Mouse (Mus musculus): ENCODE data around the gene Cog2.

DNA sequence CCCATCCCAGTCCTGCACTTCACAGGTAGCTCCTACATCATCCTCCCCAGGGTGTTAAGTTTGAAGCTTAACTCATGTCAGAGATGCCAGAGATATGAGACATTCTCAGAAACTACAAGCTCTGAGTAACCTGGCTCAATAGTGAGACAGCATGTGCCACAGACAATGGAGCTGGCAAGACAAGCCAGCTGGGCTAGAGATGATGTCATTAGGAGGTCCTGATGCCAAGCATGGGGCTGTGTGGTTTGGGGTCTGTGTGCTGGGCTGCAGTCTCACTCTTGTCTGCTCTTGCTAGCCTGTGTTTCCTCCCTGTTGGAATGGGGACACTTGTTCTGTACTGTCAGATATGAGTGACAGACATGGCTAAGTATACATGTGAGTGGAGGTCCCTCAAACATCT is 14.9 kb upstream of the Cog2 start:
- TF ChIP-seq CTCF (IDR thresholded peaks at IDR 0.05; ENCODE audit: insufficient read depth, low read length) (no peak), POLR2A (IDR thresholded peaks at IDR 0.05; ENCODE audit: borderline replicate concordance, extremely low read depth, low read depth, low read length) (no peak)

Data from lung, adult 2 months (tissue).